Mouse (Mus musculus) lung, postnatal 0 days (tissue): ENCODE results near the gene Olfr204. TPM values are rescaled to one million over a fixed set of nuclear protein-coding genes. Genes with fewer than 3 reads are reported as not detected.
"Not testable (repeated sequence)": the region's sequence is repeated elsewhere in the genome, so short reads cannot be mapped to it uniquely, and the experiment has no call there.

ENCODE experiments used
- ATAC-seq: fragments of 200-750 bp; cut with Nextera tagmentation; 2 replicates; pipeline ENCODE4 v1.8.0; 2017; ENCODE audit warnings: moderate library complexity
- DNase-seq: peaks from one replicate; pipeline ENCODE4 v3.0.0-alpha.2; 2016; ENCODE audit warnings: low spot score
- H3K27ac ChIP-seq: fragments of 300-500 bp; sonication (generic); 2 replicates; pipeline ENCODE4 v1.5.1; 2014; ENCODE audit warnings: antibody characterized with exemption, mild to moderate bottlenecking, low read length, mixed read lengths
- H3K27me3 ChIP-seq: fragments of 300-500 bp; sonication (generic); replicated peaks from 2 replicates; pipeline ENCODE4 v1.6.1; 2014; ENCODE audit warnings: low read length, mixed read lengths; ENCODE audit not compliant: insufficient read depth
- H3K36me3 ChIP-seq: fragments of 300-500 bp; sonication (generic); 2 replicates; pipeline ENCODE4 v1.6.1; 2014; ENCODE audit warnings: low read length, mixed read lengths; ENCODE audit not compliant: insufficient read depth
- H3K4me1 ChIP-seq: fragments of 300-500 bp; sonication (generic); 2 replicates; pipeline ENCODE4 v1.6.1; 2014; ENCODE audit warnings: antibody characterized with exemption, low read depth, low read length, mixed read lengths; ENCODE audit not compliant: insufficient read depth
- H3K4me2 ChIP-seq: fragments of 300-500 bp; sonication (generic); replicated peaks from 2 replicates; pipeline ENCODE4 v1.6.1; 2014; ENCODE audit warnings: low read depth, mild to moderate bottlenecking, low read length, moderate library complexity, mixed read lengths
- H3K4me3 ChIP-seq: fragments of 300-500 bp; sonication (generic); 2 replicates; pipeline ENCODE4 v1.5.1; 2014; ENCODE audit warnings: low read depth, low read length
- H3K9ac ChIP-seq: fragments of 300-500 bp; sonication (generic); replicated peaks from 2 replicates; pipeline ENCODE4 v1.6.1; 2014; ENCODE audit warnings: low read depth, mild to moderate bottlenecking
- H3K9me3 ChIP-seq: fragments of 300-500 bp; sonication (generic); 2 replicates; pipeline ENCODE4 v1.6.1; 2016; ENCODE audit warnings: low read length, mixed read lengths
- CTCF ChIP-seq: IDR thresholded peaks from 2 replicates; pipeline ENCODE4 v1.5.1; 2016; ENCODE audit warnings: antibody characterized with exemption, mild to moderate bottlenecking
- EP300 ChIP-seq: IDR thresholded peaks from 2 replicates; pipeline ENCODE4 v1.6.1; 2016; ENCODE audit warnings: antibody characterized with exemption, mild to moderate bottlenecking, control low read depth
- WGBS: fragments of 180-500 bp; shearing (Covaris S2); extraction: QIAGEN DNeasy Blood & Tissue Kit; methylation state at CpG from one replicate; pipeline ENCODE4 v1.1.7; 2014; 5-methylcytosine and 5-hydroxymethylcytosine counted together
- polyA plus RNA-seq: library from polyadenylated mRNA; unstranded; fragments of >200 nt; fragmentation: Nextera tagmentation; extraction: Ambion mirVana; gene quantifications from 2 replicates; pipeline ENCODE4 v1.2.1, GENCODE M21; 2015

Olfr204 gene
- polyA plus RNA-seq = not detected in 2 replicates

DNA sequence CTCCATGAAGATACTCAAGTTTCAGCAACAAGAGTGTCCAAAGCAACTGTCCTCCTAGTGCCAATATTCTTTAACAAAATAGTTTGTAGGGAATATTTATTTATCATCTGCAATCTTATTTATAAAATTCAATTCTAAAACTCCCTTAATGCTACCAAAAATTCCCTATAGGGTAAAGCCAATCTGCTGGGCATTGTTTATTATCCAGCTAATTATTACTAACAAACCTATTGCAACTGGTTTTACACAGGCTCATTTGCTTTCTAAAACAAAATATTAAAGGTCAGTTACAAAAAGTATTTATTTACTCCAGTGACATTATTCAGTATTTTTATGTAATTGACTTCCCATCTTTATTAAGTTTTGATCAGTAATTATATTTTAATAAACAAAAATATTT is at the start of gene Olfr204:
TSS of gene Olfr204 (minus strand) at position 101 of the 400 bp plus-strand sequence.
- no peak within 1 kb of the TSS for H3K9ac ChIP-seq
- DNase-seq (no peak), ATAC-seq (no peak)
- H3K36me3 ChIP-seq = no peaks in the 10 kb centered on the region
- H3K9me3 ChIP-seq = no peaks in the 10 kb centered on the region
- TF ChIP-seq EP300 (no peak), CTCF (no peak)
- no peak within 1 kb of the TSS for H3K4me3 ChIP-seq
- H3K4me1 ChIP-seq = no peaks in the 10 kb centered on the region
- H3K27me3 ChIP-seq = no peaks in the 10 kb centered on the region
- no peak within 1 kb of the TSS for H3K27ac ChIP-seq
- no peak within 1 kb of the TSS for H3K4me2 ChIP-seq

DNA sequence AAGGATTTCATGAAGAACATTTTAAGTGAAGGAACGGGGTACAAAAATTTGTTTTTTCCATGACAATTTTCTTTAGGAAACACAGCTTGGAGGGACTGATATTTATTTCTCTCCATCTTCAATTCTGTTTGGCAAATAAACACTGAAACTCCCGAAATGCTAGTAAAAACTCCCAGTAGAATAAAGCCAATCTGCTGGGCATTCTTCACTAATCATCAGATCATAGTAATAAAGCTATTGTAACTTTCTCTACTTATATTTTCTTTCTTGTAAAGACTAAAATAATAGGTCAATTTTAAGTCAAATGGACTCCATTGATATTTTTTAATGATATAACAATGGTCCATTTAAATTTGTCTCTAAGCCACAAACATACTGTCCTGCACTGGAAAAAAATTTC is 45.8 kb upstream of the Olfr204 start, which contains the start of gene Olfr209:
TSS of gene Olfr209 (minus strand) at position 101 of the 400 bp plus-strand sequence.
- no peaks in the 10 kb centered on the region for H3K36me3 ChIP-seq
- ATAC-seq (no peak), DNase-seq (no peak)
- no peak within 1 kb of the TSS for H3K4me2 ChIP-seq
- H3K27ac ChIP-seq = no peak within 1 kb of the TSS
- H3K9me3 ChIP-seq = no peaks in the 10 kb centered on the region
- no peaks in the 10 kb centered on the region for H3K4me1 ChIP-seq
- H3K4me3 ChIP-seq = no peak within 1 kb of the TSS
- TF ChIP-seq EP300 = no peak
- TF ChIP-seq CTCF = no peak
- H3K9ac ChIP-seq = no peak within 1 kb of the TSS
- no peaks in the 10 kb centered on the region for H3K27me3 ChIP-seq
- WGBS = 56% methylated on average over 2 of the region's 2 CpGs

GRCm38 (mm10) chr16:59349146-59349545 is 31.1 kb upstream of the Olfr204 start, which contains the start of gene Olfr206:
TSS of gene Olfr206 (minus strand) at chr16:59349246.
- Histone ChIP-seq H3K4me2 (no peak within 1 kb of the TSS), H3K27ac (no peak within 1 kb of the TSS), H3K4me1 (no peaks in the 10 kb centered on the region), H3K9me3 (no peaks in the 10 kb centered on the region), H3K36me3 (no peaks in the 10 kb centered on the region), H3K9ac (no peak within 1 kb of the TSS), H3K4me3 (no peak within 1 kb of the TSS), H3K27me3 (no peaks in the 10 kb centered on the region)
- ATAC-seq = no peak
- TF ChIP-seq CTCF = no peak
- TF ChIP-seq EP300 = no peak
- no peak for DNase-seq
- WGBS = 75% methylated on average over 1 of the region's 1 CpGs

- no peak within 1 kb of the TSS for H3K9ac ChIP-seq
- no peaks in the 10 kb centered on the region for H3K9me3 ChIP-seq
- H3K36me3 ChIP-seq = no peaks in the 10 kb centered on the region
- H3K4me1 ChIP-seq = no peaks in the 10 kb centered on the region
- H3K27me3 ChIP-seq = no peaks in the 10 kb centered on the region
- H3K4me2 ChIP-seq = no peak within 1 kb of the TSS
- H3K4me3 ChIP-seq = no peak within 1 kb of the TSS
- H3K27ac ChIP-seq = no peak within 1 kb of the TSS
- DNase-seq = no peak
- no peak for ATAC-seq
- TF ChIP-seq EP300 = no peak
- no peak for TF ChIP-seq CTCF
Observed at GRCm38 (mm10) chr16:59331038-59331437, 13.0 kb upstream of the Olfr204 start, which contains the start of gene Olfr205. TSS of gene Olfr205 (minus strand) at chr16:59331138.

- WGBS = 30% methylated on average over 1 of the region's 1 CpGs
Observed at GRCm38 (mm10) chr16:59323262-59323661, 5.2 kb upstream of the Olfr204 start.

DNA sequence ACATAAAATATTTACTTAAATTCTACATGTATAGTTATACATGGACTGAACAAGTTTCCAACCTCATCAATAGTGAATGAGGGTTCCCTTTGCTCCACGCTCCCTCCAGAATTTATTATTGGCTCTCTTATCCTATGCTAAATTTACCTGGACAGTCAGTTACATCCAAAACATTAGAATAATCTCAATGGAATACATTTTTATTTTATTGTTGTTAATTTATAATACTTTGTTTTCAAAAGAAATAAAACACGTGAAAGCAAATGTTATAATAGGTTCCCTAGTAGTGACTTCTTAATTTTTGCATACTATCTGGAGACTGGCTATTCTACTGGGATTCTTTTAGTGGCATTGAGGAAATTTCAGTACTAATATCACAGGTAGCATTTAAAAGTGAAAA is 19.5 kb downstream of the Olfr204 start, which contains the start of gene Olfr203:
TSS of gene Olfr203 (plus strand) at position 301 of the 400 bp plus-strand sequence.
- Histone ChIP-seq H3K27ac (no peak within 1 kb of the TSS), H3K9me3 (no peaks in the 10 kb centered on the region), H3K4me2 (no peak within 1 kb of the TSS), H3K36me3 (no peaks in the 10 kb centered on the region), H3K9ac (no peak within 1 kb of the TSS), H3K27me3 (no peaks in the 10 kb centered on the region), H3K4me3 (no peak within 1 kb of the TSS), H3K4me1 (no peaks in the 10 kb centered on the region)
- no peak for ATAC-seq
- WGBS = 72% methylated on average over 2 of the region's 2 CpGs
- DNase-seq = no peak
- no peak for TF ChIP-seq EP300
- TF ChIP-seq CTCF = no peak

More at GRCm38 (mm10) chr16:59323262-59323661, 5.2 kb upstream of the Olfr204 start:
- H3K36me3 ChIP-seq, H3K4me2 ChIP-seq, H3K9ac ChIP-seq, H3K9me3 ChIP-seq, H3K4me3 ChIP-seq, H3K27me3 ChIP-seq, ATAC-seq, H3K4me1 ChIP-seq, DNase-seq, H3K27ac ChIP-seq: not testable (repeated sequence)

GRCm38 (mm10) chr16:59287576-59287975 is 30.5 kb downstream of the Olfr204 start:
- H3K4me1 ChIP-seq, H3K27me3 ChIP-seq, H3K4me3 ChIP-seq, H3K9me3 ChIP-seq, H3K27ac ChIP-seq, ATAC-seq, DNase-seq, H3K9ac ChIP-seq, H3K4me2 ChIP-seq, H3K36me3 ChIP-seq: not testable (repeated sequence)
- WGBS = 70% methylated on average over 9 of the region's 9 CpGs
